Mouse (Mus musculus) neutrophil, adult 5-6 weeks (primary cell): ENCODE measurements around the gene Uba3. TPM values are rescaled to one million over a fixed set of nuclear protein-coding genes. Genes with fewer than 3 reads are reported as not detected.

Experiments
- ATAC-seq: fragments of 151-379, 151-347 bp; 2 replicates; pipeline ENCODE4 v1.8.0; 2017; ENCODE audit warnings: mild to moderate bottlenecking, moderate TSS enrichment; ENCODE audit not compliant: insufficient number of reproducible peaks, poor library complexity, low FRiP score, severe bottlenecking; ENCODE audit errors: extremely low read depth
- total RNA-seq: library from RNA; stranded (forward); fragments of 200-1000 nt; gene quantifications from 2 replicates; pipeline ENCODE4 v1.2.3, GENCODE M21; 2017

Uba3 gene
- 60.4 and 68.9 TPM in 2 replicates for total RNA-seq

DNA sequence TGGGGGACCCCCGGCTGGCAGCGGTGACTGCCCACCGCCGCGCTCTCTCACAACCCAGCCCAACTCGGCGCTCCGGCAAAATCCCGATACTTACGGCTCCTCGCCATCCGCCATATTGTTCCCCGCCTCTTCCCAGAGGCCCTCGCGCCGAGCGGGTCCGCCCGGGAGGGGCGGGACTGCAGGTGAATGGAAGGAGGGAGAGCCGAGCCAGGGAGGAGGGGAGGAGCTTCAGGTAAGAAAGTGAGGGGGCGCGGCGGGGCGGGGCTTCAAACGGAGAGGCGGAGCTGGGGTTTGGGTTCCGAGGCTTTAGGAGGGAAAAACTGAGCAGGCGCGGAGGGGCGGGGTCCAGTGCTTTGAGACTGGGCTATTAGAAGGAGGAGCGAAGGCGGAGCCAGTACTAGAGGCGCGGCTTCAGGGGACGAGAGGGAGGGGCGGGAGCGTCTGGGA, at the start of gene Uba3:
Gene Uba3 (minus strand): TSS at position 209 of the 447 bp plus-strand sequence.
- ATAC-seq: peak; percentile 96

GRCm38 (mm10) chr6:97252711-97253221, 47.3 kb upstream of the Uba3 start, which contains the start of gene Lmod3:
Gene Lmod3, minus strand, starts transcription at chr6:97252759.
- no peak for ATAC-seq

- no peak for ATAC-seq
Observed at GRCm38 (mm10) chr6:97252086-97252485, 46.6 kb upstream of the Uba3 start.

DNA sequence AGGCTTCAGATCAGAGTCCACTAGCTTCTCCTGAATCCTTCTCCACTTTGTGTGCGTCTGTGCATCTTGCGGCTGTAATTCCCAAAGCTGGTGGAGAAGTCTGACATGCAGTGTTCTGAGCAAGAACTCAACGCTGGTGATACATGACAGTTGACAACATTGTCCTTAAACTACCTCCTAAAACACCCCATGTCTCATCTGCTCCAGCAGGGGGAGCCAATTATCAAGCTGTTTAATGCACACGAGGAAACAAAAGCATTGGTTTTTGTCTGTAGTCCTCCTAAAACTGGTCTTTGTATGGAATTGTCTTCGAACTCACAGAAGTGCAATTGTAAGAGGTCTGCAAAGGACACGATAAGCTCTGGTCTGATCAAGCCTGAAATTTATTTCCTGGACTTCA, 45.5 kb upstream of the Uba3 start:
- peak; percentile 56; the same call in 1 of the 2 replicates for ATAC-seq

GRCm38 (mm10) chr6:97245200-97245599, 39.8 kb upstream of the Uba3 start:
- no peak for ATAC-seq

GRCm38 (mm10) chr6:97242522-97242921, 37.1 kb upstream of the Uba3 start:
- ATAC-seq: no peak

GRCm38 (mm10) chr6:97240092-97240491, 34.6 kb upstream of the Uba3 start:
- no peak for ATAC-seq

- ATAC-seq: no peak
Observed at GRCm38 (mm10) chr6:97239360-97239759, 33.9 kb upstream of the Uba3 start.

DNA sequence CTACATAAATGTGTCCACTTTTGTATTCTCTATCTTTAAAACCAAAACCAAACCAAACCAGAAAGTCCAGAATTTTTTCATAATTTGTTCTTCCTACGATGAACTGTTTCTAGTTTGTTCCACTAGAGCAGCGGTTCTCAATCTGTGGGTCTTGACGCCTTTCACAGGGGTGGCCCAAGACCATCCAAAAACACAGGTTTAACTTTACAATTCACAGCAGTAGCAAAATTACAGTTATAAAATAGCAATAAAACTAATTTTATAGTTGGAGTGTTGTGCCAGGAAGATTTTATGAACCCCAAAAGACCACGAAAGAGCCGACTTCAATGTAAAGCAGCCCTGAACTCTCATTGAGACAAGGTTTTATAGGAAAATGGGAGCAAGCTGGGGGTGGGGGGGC, 30.6 kb upstream of the Uba3 start:
- ATAC-seq: no peak

- ATAC-seq: no peak
Observed at GRCm38 (mm10) chr6:97234911-97235668, 29.6 kb upstream of the Uba3 start.

GRCm38 (mm10) chr6:97227067-97227847, 21.8 kb upstream of the Uba3 start:
- ATAC-seq: no peak

DNA sequence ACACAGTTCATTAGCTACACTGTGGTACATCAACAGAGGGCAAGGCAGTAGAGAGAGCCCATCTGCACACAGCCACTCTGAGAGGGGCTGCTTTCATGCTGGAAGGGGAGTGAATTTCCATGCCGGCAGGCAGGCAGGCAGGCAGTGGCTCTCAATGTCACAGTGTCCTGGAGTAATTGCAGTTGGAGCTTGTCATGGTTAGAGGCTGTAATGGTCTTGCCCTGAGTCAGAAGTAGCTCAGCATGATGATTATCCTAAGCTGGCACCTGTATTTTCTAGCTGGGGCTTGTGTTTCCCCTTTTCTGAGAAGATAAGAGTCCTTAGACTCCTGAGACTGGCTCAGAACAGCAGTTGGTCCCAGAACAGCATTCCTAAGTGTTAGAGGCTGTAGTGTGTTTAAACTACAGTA, 20.6 kb upstream of the Uba3 start:
- ATAC-seq: no peak

DNA sequence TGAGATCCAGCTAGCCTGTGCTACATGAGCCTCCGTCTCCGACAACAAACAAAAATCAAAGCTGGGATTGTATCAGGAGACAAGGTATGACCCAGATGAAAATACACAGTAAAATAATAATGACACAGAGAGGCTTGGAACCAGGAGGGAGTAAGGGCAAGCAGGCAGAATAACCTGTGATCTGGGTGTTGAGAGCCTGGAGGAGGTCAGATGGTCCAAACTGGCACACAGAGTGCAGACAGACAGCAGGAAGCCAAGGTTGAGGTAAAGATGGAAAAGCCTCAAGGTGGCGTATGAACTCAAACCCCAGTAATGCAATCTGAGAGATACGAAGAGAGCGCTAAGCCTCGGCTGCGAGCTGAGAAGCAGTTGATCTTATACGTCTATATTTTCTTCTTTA, 19.1 kb upstream of the Uba3 start:
- no peak for ATAC-seq

- ATAC-seq: no peak
Observed at GRCm38 (mm10) chr6:97223566-97223965, 18.1 kb upstream of the Uba3 start.

GRCm38 (mm10) chr6:97222931-97223467, 17.6 kb upstream of the Uba3 start:
- ATAC-seq: no peak

DNA sequence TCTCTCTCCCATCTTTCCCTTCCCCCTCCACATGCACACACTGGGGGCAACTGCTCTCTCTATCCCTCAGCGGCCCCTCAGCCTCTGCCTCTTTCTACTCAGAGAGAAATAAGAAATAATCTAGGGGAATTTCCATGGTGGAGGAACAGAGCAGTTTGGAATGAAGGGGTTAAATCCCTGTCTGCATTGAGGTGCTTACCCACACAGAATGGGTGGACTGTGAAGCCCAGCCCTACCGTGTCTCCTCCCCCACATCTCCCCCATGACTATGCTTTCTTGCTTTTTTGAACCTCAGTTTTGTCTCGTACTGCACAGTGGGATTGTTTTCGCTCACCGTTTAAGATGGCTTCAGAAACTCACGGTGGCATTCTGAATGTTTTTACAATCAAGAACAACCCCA, 16.9 kb upstream of the Uba3 start:
- peak; percentile 22; the same call in 1 of the 2 replicates for ATAC-seq

GRCm38 (mm10) chr6:97221205-97222025, 16.0 kb upstream of the Uba3 start:
- peak; percentile 28; the same call in 1 of the 2 replicates for ATAC-seq

DNA sequence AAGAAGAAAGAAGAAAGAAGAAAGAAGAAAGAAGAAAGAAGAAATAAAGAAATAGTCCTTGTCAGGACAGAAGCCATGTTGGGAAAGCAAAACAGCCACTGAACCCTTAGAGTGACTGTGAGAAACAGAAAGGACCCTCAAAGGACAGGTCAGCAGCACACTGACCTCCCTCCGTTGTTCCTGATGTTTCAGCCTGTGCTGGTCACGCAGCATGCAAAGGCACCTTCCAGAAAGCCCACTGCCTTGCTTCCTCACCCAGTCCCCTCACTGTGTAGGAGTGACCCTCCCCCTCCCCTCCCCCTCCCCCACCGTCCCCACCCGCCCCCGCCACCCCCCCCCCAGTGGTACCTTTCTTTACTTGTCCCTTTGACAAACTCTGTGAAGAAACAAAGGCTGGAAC, 15.2 kb upstream of the Uba3 start:
- ATAC-seq: no peak
